Mouse (Mus musculus) adrenal gland, adult 18-20 months (tissue): ENCODE data around the gene Cyb5r4. TPM values are rescaled to one million over a fixed set of nuclear protein-coding genes. Genes with fewer than 3 reads are reported as not detected.
"Not testable (repeated sequence)": the region's sequence is repeated elsewhere in the genome, so short reads cannot be mapped to it uniquely, and the experiment has no call there.

Source experiments
- DNase-seq, 2 experiments: peaks; one replicate each; pipeline ENCODE4 v3.0.0; 2021 to 2022; ENCODE audit warnings: low spot score in 2 of 2
- total RNA-seq, 2 experiments: library from RNA; stranded (reverse); gene quantifications; 1 replicate in 1 of 2; 2 replicates in 1 of 2; pipeline ENCODE4 v1.2.3; 2021

The Cyb5r4 gene
- total RNA-seq, 2 experiments from 2014 or later = 37.0 to 41.4 TPM

DNA sequence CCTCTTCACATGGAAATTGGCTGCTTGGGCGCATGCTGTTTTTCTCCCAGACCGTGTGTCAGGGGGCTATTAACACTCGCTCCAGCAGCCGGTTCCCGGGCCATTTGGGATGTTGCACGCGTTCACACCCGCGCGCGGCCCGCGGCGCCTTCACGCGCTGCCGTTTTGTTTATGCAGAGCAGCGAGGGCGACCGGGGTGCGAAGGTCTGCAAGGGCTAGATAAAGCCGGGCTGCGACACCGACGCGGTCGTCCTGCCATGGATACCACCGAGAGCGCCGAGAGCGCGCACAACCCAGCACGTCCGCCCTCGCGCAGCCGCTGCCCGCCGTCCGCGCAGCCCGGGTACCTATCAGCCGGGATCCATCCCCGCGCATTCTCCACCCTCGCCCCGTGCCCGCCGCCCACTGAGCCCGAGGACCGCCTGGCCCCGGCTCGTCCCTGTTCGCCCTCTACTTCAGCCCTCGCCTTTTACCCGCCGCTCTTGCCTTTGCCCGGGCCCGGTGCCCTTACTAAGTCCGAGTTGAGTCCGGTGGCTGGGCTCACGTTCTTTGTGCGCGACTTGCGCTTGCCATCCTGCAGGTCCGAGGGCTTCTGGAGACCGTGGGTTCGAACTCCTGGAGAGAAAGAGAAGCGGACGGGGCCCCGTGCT is 6.4 kb upstream of the Cyb5r4 start, which contains the start of gene Ripply2:
TSS of gene Ripply2 (plus strand) at position 250 of the 650 bp plus-strand sequence.
- DNase-seq = no peak

DNA sequence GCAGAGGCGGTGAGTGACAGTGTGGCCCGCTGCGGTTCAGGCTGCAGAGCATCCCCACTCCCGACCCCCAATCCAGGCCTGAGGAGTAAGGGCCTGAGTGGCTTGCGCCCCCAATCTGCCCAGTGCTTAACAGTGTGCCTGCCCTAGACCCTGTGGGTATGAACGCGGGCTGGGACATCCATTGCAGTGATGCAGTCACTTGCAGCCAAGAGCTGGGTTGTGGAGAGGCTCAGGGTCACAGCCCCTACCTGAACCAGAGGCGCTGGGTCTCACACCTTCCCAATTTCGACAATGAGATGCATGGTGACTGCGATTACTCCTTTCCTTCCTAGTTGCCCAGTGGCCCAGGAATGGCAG is 5.9 kb upstream of the Cyb5r4 start:
- no peak for DNase-seq

DNA sequence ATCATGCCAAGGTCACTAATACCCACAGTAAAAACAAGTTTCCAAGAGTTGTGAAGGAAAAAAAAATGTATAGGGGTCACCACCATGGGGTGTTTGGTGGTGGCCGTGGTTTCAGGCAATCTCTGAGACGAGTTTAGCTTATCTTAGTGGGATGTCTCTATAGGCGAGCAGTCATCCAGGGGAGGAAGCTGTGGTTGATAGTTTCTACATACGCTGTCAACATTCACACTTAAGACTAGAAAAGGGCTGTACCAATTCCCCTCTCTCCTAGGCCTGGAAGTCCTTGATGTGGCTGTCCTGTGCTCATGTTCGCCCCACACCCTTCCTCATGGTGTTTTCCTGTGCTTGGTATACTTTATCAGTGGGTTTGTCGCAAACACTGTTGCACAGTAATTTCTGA is 4.0 kb downstream of the Cyb5r4 start:
- DNase-seq = no peak

- DNase-seq = peak; percentile 52 to 53
Measured at GRCm38 (mm10) chr9:87027423-87028084, 5.7 kb downstream of the Cyb5r4 start.

DNA sequence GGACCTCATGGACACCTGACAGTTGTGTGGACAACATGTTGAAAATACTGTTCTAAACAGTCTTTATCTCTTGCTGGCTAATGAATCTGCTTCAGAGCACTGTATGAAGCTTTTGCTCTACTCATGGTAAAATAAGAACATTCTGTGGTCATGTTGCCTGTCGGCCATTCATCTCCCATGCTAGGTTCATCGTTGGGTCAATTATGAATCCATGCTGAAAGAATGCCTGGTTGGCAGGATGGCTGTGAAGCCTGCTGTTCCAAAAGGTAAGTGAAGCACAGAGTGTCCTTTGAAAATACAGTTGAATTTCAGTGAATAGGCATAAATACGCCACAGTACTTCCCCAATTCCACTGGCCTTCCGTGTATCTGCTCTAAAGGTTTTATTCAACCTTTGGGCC is 10.4 kb downstream of the Cyb5r4 start:
- DNase-seq = no peak

DNA sequence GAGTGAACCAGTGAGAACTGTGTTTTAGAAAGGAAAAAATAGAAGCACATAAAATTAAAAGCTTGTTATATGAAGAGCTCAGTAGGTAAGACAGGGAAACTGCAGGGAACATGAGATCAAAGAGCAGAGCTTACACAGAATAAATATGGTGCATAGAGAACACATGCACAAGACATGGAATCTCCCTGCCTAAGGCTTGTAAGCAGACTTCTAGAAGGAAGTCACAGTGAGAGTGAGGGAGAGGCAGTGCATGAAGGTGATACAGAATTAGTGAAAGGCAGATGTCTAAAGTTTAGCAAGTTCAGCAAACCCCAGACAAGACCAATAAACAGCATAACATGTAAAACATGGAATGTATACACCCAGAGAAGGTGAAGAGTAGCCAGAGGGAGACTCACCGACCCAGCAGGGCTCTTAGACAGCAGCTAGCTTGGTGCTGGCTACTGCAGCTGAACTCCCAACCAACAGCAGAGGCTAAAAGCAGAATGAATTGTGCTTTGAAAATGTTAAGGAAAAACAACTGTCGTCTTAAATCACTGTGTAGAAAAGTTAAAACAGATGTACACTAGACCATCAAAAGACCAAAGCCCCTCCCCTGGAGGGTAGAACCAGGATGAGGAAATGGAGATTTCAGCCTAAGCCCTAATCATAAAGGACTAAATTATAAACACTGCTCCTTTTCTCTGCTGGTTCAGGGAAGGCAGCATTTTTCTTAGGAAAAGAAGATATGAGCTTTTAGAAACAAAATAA is 13.2 kb downstream of the Cyb5r4 start:
- DNase-seq = no peak

DNA sequence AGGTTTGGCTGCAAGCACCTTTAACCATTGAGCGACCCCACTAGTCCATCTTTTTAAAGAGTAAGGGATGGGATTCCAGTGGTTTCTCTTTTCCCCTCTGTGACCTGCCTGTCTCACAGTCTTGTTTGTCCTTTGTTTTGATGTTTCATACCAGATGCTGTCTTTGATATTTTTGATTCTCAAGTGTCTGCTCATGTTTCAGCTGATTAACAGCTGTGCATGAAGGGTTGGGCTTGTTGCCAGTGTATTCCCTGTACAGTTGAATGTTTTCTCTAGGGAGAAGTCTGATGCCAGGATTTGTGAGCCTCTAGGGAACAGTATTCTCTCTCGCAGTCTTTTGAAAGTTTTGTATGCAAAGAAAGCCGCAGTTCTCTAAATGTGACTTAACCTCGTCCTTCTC is 27.6 kb downstream of the Cyb5r4 start:
- no peak for DNase-seq

DNA sequence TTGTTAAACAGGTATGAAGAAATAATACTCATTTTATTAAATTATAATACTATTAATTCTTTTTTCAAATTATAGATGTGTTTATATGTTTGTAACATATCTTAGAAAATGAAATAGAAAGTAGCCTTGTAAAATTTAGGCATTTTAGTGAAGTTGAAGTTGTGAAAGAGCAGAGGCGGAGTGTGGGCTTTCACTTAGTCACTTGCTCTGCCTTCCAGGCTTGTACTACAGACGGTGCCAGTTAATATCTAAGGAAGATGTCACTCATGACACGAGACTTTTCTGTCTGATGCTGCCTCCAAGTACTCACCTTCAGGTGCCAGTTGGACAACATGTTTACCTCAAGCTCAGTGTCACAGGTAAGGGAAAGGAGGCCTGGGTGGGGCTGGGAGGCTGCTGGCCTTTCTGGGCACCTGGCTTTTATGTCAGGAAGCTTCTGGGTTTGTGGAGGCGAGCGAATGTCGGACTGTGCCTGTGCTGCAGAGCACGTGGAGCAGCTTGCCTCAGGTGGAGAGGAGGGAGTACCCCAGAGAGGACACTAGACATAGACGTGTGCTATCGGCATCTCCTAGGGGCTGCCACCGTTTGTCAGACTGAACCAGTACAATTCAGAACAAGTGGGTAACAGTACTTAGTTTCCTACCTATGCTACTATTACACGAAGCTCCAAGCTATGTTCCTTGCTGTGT is 33.9 kb downstream of the Cyb5r4 start:
- DNase-seq = no peak

- DNase-seq = no peak
Measured at GRCm38 (mm10) chr9:87062337-87062736, 40.5 kb downstream of the Cyb5r4 start.

DNA sequence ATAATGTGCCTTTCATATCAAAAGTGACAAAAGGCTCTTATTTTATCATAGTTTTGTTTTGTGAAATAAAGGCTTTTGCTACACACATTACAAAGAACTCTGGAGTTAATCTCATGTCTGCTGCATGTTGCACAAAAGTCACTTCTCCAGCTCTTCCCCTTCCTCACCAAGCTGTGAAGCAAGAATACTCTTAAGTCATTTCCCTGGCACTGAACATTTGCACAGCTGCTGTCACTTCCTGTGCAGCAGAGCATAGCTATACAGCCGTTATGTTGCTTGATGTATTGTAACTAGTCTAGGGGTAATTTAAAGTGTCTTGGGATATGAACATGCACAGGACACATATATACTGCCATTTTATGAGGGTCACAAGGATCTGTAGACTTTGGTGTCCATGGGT is 46.3 kb downstream of the Cyb5r4 start:
- no peak for DNase-seq

- not testable (repeated sequence) for DNase-seq
Measured at GRCm38 (mm10) chr9:87071566-87071965, 49.8 kb downstream of the Cyb5r4 start.

DNA sequence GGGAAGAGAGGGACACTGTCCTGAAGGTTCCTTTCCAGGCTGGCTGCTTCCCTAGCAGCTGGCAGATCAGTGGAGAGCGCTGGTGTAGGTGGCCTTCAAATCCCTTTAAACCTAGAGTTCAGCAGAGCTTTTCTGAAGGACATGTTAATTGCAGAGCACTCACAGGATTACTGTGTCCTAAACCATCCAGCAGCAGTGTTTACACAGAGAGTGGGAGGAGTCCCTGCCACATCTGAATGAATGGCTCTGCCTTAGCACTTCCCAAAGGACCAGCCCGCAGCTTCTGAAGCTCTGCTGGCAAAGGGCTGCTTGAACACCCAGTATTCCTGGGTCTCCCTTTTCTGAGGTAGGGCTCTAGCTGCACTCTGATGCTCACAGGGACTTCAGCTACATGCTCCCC is 56.1 kb downstream of the Cyb5r4 start:
- no peak for DNase-seq

DNA sequence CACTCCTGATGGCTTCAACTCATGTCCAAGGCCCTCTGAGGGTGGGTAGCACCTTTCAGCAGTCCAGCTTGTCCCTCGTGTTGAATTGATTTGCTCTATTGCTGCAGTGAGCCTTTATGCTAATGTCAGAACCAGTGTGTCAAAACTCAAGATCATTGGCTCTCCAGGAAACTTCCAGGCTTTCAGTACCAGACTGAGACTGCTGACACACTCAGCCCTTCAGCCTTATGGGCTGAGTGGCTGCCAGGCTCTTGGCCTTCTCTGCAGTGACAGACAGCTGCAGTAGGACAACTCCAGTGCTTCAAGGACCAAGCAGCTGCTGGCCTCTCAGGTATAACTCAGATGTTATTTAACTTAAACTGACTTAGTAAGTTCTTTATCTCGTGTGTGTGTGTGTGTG is 57.7 kb downstream of the Cyb5r4 start:
- DNase-seq = no peak

- no peak for DNase-seq
Measured at GRCm38 (mm10) chr9:87086991-87087390, 65.2 kb downstream of the Cyb5r4 start.

GRCm38 (mm10) chr9:87097989-87098388 is 76.2 kb downstream of the Cyb5r4 start:
- peak; percentile 30 to 41 for DNase-seq

DNA sequence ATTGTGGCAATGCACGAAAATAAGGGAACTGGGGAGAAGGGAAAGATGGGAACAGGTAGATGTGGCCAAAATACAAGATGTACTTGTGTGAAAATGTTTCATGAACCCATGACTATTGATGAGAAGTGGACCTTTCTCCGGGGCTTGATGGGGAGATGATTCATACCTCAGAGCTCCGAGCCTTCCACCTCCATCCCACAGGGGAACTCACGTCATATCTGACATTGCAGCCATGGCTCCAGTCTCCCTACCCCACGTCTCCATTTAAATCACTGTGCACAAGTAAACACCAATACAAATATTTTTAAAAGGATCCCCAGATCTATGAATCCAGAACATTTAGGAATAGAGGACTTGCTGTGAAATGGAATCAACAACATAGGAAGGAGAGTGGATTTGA is 93.2 kb downstream of the Cyb5r4 start:
- DNase-seq = no peak

DNA sequence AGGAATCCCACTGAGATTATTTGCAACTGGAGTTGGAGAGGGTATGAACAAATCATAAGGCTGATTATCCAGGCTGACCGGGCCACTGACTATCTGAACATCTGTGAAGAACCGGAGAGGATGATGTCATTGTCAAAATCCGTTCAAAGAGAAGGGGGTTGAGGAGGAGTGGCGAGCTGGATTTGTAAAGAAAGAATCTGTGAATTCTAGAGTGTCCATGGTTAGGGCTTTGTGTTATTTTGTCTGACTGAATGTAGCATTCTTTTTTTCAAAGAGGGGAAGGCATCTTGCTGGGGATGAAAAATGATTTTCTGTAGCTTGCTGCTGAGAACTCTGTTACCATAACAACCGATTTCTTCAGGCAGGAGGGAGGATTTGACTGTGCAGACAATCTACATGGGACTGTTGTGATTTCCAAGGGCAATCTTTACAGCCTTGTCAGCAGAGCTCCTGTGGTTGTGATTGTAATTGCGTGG is 93.7 kb downstream of the Cyb5r4 start:
- no peak for DNase-seq

DNA sequence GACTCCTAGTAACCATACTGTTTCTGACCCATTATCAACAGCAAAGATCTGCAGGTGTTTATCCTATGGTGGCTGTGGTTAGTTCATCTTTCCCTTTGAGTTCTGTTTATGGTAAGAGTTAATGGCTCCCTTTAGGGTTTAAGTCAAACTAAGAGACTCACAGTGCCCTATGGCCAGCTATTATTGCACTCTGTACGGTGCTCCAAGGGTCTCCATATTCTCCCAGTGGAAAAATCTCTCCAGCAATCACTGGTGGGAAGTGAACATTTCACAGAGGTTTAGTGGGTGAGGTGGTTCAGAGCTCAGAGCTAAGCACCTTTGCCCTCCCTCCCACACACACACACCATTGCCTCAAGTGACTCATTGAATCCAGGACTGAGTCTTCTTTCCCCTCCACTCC is 94.2 kb downstream of the Cyb5r4 start:
- DNase-seq = no peak

DNA sequence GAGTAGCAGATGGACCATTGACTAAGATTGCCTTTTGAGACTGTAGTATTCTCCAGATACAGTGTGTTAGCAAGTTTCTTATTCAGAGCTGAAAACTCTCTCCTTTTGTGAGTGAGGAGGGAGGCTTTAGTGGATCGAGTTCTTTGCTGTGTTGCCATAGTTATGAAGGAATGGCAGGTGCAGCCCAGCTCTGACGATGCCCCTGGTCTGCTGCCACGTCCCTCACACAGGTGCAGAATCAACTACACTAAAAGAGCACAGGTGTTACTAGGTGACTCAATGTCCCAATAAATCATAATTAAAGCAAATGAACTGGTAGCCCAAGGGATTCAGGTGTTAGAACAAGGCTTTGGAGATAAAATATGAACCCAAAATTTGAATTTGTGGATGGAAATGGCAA is 97.2 kb downstream of the Cyb5r4 start:
- DNase-seq = no peak

DNA sequence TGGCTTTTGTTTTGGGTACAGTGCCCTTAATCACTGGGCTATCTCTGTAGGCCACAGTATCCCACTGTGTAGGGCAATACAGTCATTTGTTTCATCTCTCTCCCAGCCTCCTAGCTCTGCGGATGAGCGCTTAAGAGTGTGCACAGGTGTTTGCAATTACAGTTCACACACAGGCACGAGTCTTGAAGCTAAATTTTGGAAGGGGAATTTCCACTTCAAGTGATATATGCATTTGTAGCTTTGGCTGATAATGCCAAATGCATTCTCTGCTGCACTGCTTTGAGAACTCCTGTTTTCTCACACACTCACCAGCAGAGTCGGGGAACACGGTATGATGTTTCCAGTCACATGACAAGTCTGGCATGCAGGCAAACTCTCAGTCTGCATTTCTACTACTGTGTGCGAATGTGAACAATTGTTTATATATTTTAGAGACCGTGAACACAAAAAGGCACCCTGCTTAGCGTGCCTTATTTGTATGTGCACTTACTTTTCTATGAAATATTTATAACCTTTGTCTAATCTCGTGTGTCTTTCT is 100.2 kb downstream of the Cyb5r4 start:
- no peak for DNase-seq

- DNase-seq = not testable (repeated sequence)
Measured at GRCm38 (mm10) chr9:87127046-87127445, 105.2 kb downstream of the Cyb5r4 start.
